Mouse (Mus musculus) heart, adult 18-20 months (tissue): Measurements from ENCODE around the gene Ppp4r2. TPM values are rescaled to one million over a fixed set of nuclear protein-coding genes. Genes with fewer than 3 reads are reported as not detected.
A peak's percentile ranks its signal among the peaks of the same experiment; 100 is the strongest.

Source experiments
- DNase-seq, 2 experiments: peaks; one replicate each; pipeline ENCODE4 v3.0.0; 2021 to 2022; ENCODE audit warnings: mixed read lengths in 1 of 2
- long read RNA-seq, 2 experiments: library from polyadenylated mRNA; stranded (forward); transcript quantifications; one replicate each; pipeline ENCODE4 v2.0.0; 2021
- total RNA-seq, 2 experiments: library from RNA; stranded (reverse); gene quantifications; 2 replicates each; pipeline ENCODE4 v1.2.3; 2021

The Ppp4r2 gene
- 10 to 100 TPM; 47.2 to 52.9 TPM for total RNA-seq
- long read RNA-seq, experiment 1, full-length matches to known transcripts = 30 of 32 reads
- long read RNA-seq, experiment 1, partial matches to known transcripts = 0 of 32 reads
- long read RNA-seq, experiment 1, other reads (novel, unspliced or antisense) = 2 of 32 reads
- long read RNA-seq, experiment 2, full-length matches to known transcripts = 18 of 20 reads
- long read RNA-seq, experiment 2, partial matches to known transcripts = 0 of 20 reads
- long read RNA-seq, experiment 2, other reads (novel, unspliced or antisense) = 2 of 20 reads

- DNase-seq = peak; percentile 92 to 94
Observed at GRCm38 (mm10) chr6:100833355-100833754, at the start of gene Ppp4r2. Gene Ppp4r2, plus strand, starts transcription at chr6:100833622.

GRCm38 (mm10) chr6:100787726-100788125, 45.7 kb upstream of the Ppp4r2 start:
- no peak for DNase-seq

- DNase-seq = no peak
Observed at GRCm38 (mm10) chr6:100789161-100789560, 44.3 kb upstream of the Ppp4r2 start.

GRCm38 (mm10) chr6:100792055-100792659, 41.3 kb upstream of the Ppp4r2 start:
- no peak for DNase-seq

- DNase-seq = no peak
Observed at GRCm38 (mm10) chr6:100792973-100793769, 40.3 kb upstream of the Ppp4r2 start.

- DNase-seq = no peak
Observed at GRCm38 (mm10) chr6:100795797-100796196, 37.6 kb upstream of the Ppp4r2 start.

GRCm38 (mm10) chr6:100799290-100799689, 34.1 kb upstream of the Ppp4r2 start:
- DNase-seq = peak in 1 of 2 experiments; percentile 18

- DNase-seq = no peak
Observed at GRCm38 (mm10) chr6:100799766-100800165, 33.7 kb upstream of the Ppp4r2 start.

- DNase-seq = peak; percentile 87
Observed at GRCm38 (mm10) chr6:100800497-100800955, 32.9 kb upstream of the Ppp4r2 start.

- DNase-seq = peak; percentile 32 to 51
Observed at GRCm38 (mm10) chr6:100802381-100803083, 30.9 kb upstream of the Ppp4r2 start.

- DNase-seq = no peak
Observed at GRCm38 (mm10) chr6:100803250-100803649, 30.2 kb upstream of the Ppp4r2 start.

GRCm38 (mm10) chr6:100807187-100807586, 26.2 kb upstream of the Ppp4r2 start:
- no peak for DNase-seq

GRCm38 (mm10) chr6:100807746-100808145, 25.7 kb upstream of the Ppp4r2 start:
- DNase-seq = no peak

GRCm38 (mm10) chr6:100808221-100808778, 25.1 kb upstream of the Ppp4r2 start:
- DNase-seq = no peak

GRCm38 (mm10) chr6:100810117-100810516, 23.3 kb upstream of the Ppp4r2 start:
- DNase-seq = no peak

- DNase-seq = no peak
Observed at GRCm38 (mm10) chr6:100811731-100812130, 21.7 kb upstream of the Ppp4r2 start.

- no peak for DNase-seq
Observed at GRCm38 (mm10) chr6:100821367-100821766, 12.1 kb upstream of the Ppp4r2 start.

- no peak for DNase-seq
Observed at GRCm38 (mm10) chr6:100823356-100823755, 10.1 kb upstream of the Ppp4r2 start.

- no peak for DNase-seq
Observed at GRCm38 (mm10) chr6:100824381-100824965, 8.9 kb upstream of the Ppp4r2 start.

- no peak for DNase-seq
Observed at GRCm38 (mm10) chr6:100826046-100826445, 7.4 kb upstream of the Ppp4r2 start.

- no peak for DNase-seq
Observed at GRCm38 (mm10) chr6:100828565-100828964, 4.9 kb upstream of the Ppp4r2 start.

- no peak for DNase-seq
Observed at GRCm38 (mm10) chr6:100829770-100830169, 3.7 kb upstream of the Ppp4r2 start.
